Mouse (Mus musculus) embryonic facial prominence, embryonic 13.5 days (tissue): ENCODE results near the gene Tmco4. TPM values are rescaled to one million over a fixed set of nuclear protein-coding genes. Genes with fewer than 3 reads are reported as not detected.

Source experiments
- ATAC-seq: fragments of 200-750 bp; cut with Nextera tagmentation; 2 replicates; pipeline ENCODE4 v1.8.0; 2017; ENCODE audit warnings: low read depth; ENCODE audit not compliant: insufficient number of reproducible peaks, insufficient read depth, low FRiP score, low TSS enrichment
- H3K27ac ChIP-seq: fragments of 300-500 bp; sonication (generic); 2 replicates; pipeline ENCODE4 v1.5.1; 2015; ENCODE audit warnings: moderate library complexity, mild to moderate bottlenecking, inconsistent platforms
- H3K27me3 ChIP-seq: fragments of 300-500 bp; sonication (generic); 2 replicates; pipeline ENCODE4 v1.6.1; 2015; ENCODE audit warnings: mild to moderate bottlenecking, inconsistent platforms
- H3K36me3 ChIP-seq: fragments of 300-500 bp; sonication (generic); 2 replicates; pipeline ENCODE4 v1.6.1; 2015; ENCODE audit warnings: mild to moderate bottlenecking, inconsistent platforms
- H3K4me1 ChIP-seq: fragments of 300-500 bp; sonication (generic); 2 replicates; pipeline ENCODE4 v1.6.1; 2015; ENCODE audit warnings: inconsistent platforms
- H3K4me2 ChIP-seq: fragments of 300-500 bp; sonication (generic); 2 replicates; pipeline ENCODE4 v1.6.1; 2015; ENCODE audit warnings: moderate library complexity, mild to moderate bottlenecking, inconsistent platforms
- H3K4me3 ChIP-seq: fragments of 300-500 bp; sonication (generic); 2 replicates; pipeline ENCODE4 v1.5.1; 2015; ENCODE audit warnings: mild to moderate bottlenecking, inconsistent platforms
- H3K9ac ChIP-seq: fragments of 300-500 bp; sonication (generic); 2 replicates; pipeline ENCODE4 v1.6.1; 2015; ENCODE audit warnings: mild to moderate bottlenecking, inconsistent platforms
- H3K9me3 ChIP-seq: fragments of 300-500 bp; sonication (generic); 2 replicates; pipeline ENCODE4 v1.6.1; 2016; ENCODE audit warnings: inconsistent platforms
- WGBS: fragments of 180-500 bp; shearing (Covaris S2); methylation state at CpG from one replicate; pipeline ENCODE4 v1.1.7; 2015; ENCODE audit warnings: mixed read lengths; 5-methylcytosine and 5-hydroxymethylcytosine counted together
- polyA plus RNA-seq: library from polyadenylated mRNA; unstranded; fragments of >200 nt; fragmentation: Nextera tagmentation; extraction: Ambion mirVana; gene quantifications from 2 replicates; pipeline ENCODE4 v1.2.1, GENCODE M21; 2015

The Tmco4 gene
- polyA plus RNA-seq, 1 experiment from 2014 or later = 3.3 TPM

GRCm38 (mm10) chr4:139095406-139095805, 122.7 kb downstream of the Tmco4 start:
- H3K4me2 ChIP-seq = no peak overlapping the region
- H3K9me3 ChIP-seq = no peaks in the 10 kb centered on the region
- H3K4me3 ChIP-seq = no peak overlapping the region
- 29% methylated on average over 1 of the region's 1 CpGs for WGBS
- H3K27ac ChIP-seq = no peak overlapping the region
- peaks cover 22% of the 10 kb centered on the region; the same call in 1 of the 2 replicates for H3K27me3 ChIP-seq
- peaks cover 46% of the 10 kb centered on the region for H3K4me1 ChIP-seq
- H3K36me3 ChIP-seq = no peaks in the 10 kb centered on the region
- ATAC-seq = no peak
- no peak overlapping the region for H3K9ac ChIP-seq

- Histone ChIP-seq H3K4me1 (peaks cover 46% of the 10 kb centered on the region), H3K36me3 (peaks cover under 1% of the 10 kb centered on the region; the same call in 1 of the 2 replicates)
Observed at GRCm38 (mm10) chr4:139096201-139096600, 123.5 kb downstream of the Tmco4 start.

GRCm38 (mm10) chr4:139100326-139100725, 127.6 kb downstream of the Tmco4 start:
- H3K4me1 ChIP-seq = peaks cover 60% of the 10 kb centered on the region
- ATAC-seq = no peak

More at GRCm38 (mm10) chr4:139096201-139096600, 123.5 kb downstream of the Tmco4 start:
- no peak overlapping the region for H3K27ac ChIP-seq
- H3K4me2 ChIP-seq = no peak overlapping the region
- H3K27me3 ChIP-seq = peaks cover 22% of the 10 kb centered on the region; the same call in 1 of the 2 replicates
- WGBS = 70% methylated on average over 5 of the region's 5 CpGs
- no peaks in the 10 kb centered on the region for H3K9me3 ChIP-seq
- no peak for ATAC-seq
- H3K9ac ChIP-seq = no peak overlapping the region
- no peak overlapping the region for H3K4me3 ChIP-seq

GRCm38 (mm10) chr4:139101546-139101945, 128.9 kb downstream of the Tmco4 start:
- Histone ChIP-seq H3K9me3 (no peaks in the 10 kb centered on the region), H3K27ac (peak overlapping the region; percentile 86), H3K9ac (no peak overlapping the region), H3K27me3 (no peaks in the 10 kb centered on the region), H3K4me1 (peaks cover 64% of the 10 kb centered on the region), H3K36me3 (peaks cover 31% of the 10 kb centered on the region), H3K4me3 (no peak overlapping the region), H3K4me2 (peak overlapping the region; percentile 4; the same call in 1 of the 2 replicates)
- no peak for ATAC-seq
- 39% methylated on average over 6 of the region's 6 CpGs for WGBS

More at GRCm38 (mm10) chr4:139100326-139100725, 127.6 kb downstream of the Tmco4 start:
- no peaks in the 10 kb centered on the region for H3K27me3 ChIP-seq
- H3K9ac ChIP-seq = no peak overlapping the region
- H3K4me3 ChIP-seq = no peak overlapping the region
- H3K27ac ChIP-seq = no peak overlapping the region; the same call in 1 of the 2 replicates
- no peak overlapping the region for H3K4me2 ChIP-seq
- no peaks in the 10 kb centered on the region for H3K9me3 ChIP-seq
- peaks cover 31% of the 10 kb centered on the region for H3K36me3 ChIP-seq
- WGBS = 93% methylated on average over 8 of the region's 8 CpGs

- Histone ChIP-seq H3K4me3 (no peak overlapping the region), H3K27ac (no peak overlapping the region), H3K36me3 (peaks cover 31% of the 10 kb centered on the region), H3K9me3 (no peaks in the 10 kb centered on the region), H3K4me2 (no peak overlapping the region), H3K27me3 (no peaks in the 10 kb centered on the region), H3K4me1 (peaks cover 81% of the 10 kb centered on the region), H3K9ac (no peak overlapping the region)
- no peak for ATAC-seq
- 95% methylated on average over 1 of the region's 1 CpGs for WGBS
Observed at GRCm38 (mm10) chr4:139105453-139105852, 132.8 kb downstream of the Tmco4 start.

Other genes with a start within 250 kb of the Tmco4 start
- 0.21 and 0.69 TPM in 2 replicates for gene Pla2g2c, start 248.1 kb upstream of the Tmco4 start, polyA plus RNA-seq
- gene Ubxn10, start 235.7 kb upstream of the Tmco4 start, polyA plus RNA-seq = 0.58 and 0.65 TPM in 2 replicates
- gene Pla2g2f, start 215.3 kb upstream of the Tmco4 start, polyA plus RNA-seq = 1.1 and 1.5 TPM in 2 replicates
- 0.19 and 0.22 TPM in 2 replicates for gene Pla2g2d, start 197.2 kb upstream of the Tmco4 start, polyA plus RNA-seq
- 0.53 and 0.65 TPM in 2 replicates for gene Pla2g5, start 109.4 kb upstream of the Tmco4 start, polyA plus RNA-seq
- gene Gm13030, start 98.9 kb upstream of the Tmco4 start, polyA plus RNA-seq = not detected in 2 replicates
- not detected in 2 replicates for gene Pla2g2e, start 94.9 kb upstream of the Tmco4 start, polyA plus RNA-seq
- 2.7 and 2.8 TPM in 2 replicates for gene Otud3, start 58.9 kb upstream of the Tmco4 start, polyA plus RNA-seq
- gene Rnf186, start 5.8 kb upstream of the Tmco4 start, polyA plus RNA-seq = not detected in 2 replicates
- 0.22 and 0.51 TPM in 2 replicates for gene Htr6, start 102.7 kb downstream of the Tmco4 start, polyA plus RNA-seq
- gene Nbl1, start 120.1 kb downstream of the Tmco4 start, polyA plus RNA-seq = 144 and 187 TPM in 2 replicates
- gene Minos1, start 158.2 kb downstream of the Tmco4 start, polyA plus RNA-seq = 459 and 517 TPM in 2 replicates
- 396 and 424 TPM in 2 replicates for gene Capzb, start 220.0 kb downstream of the Tmco4 start, polyA plus RNA-seq